Comparison of ENCODE assay signal across 20 mouse cellular contexts in genomic region chr13:55892250-55892649, GRCm38 (mm10). TPM values are rescaled to one million over a fixed set of nuclear protein-coding genes. Genes with fewer than 3 reads are reported as not detected.
"Had no signal": no experiment of that assay in that cellular context is flagged by ENCODE, and none has a peak within 500 bp of the region (broad histone marks: within the 10 kb centered on the region; RNA-seq: fewer than 3 reads in every experiment).

No protein-coding gene starts in this region.

- H3K9me3 ChIP-seq: limb, embryonic 15.5 days; liver, embryonic 13.5 days; midbrain, embryonic 13.5 days had no signal

- H3K4me3 ChIP-seq: layer of hippocampus, adult 2 months; left cerebral cortex, adult 2 months; limb, embryonic 12.5 days; limb, embryonic 15.5 days; liver, embryonic 13.5 days; midbrain, embryonic 13.5 days had no signal

- H3K4me2 ChIP-seq: limb, embryonic 12.5 days; limb, embryonic 15.5 days; liver, embryonic 13.5 days; lung, embryonic 14.5 days; midbrain, embryonic 13.5 days had no signal

- H3K36me3 ChIP-seq: limb, embryonic 12.5 days; limb, embryonic 15.5 days; liver, embryonic 13.5 days; midbrain, embryonic 13.5 days had no signal

- DNase-seq: kidney, adult 2 months; kidney, postnatal 25 days; layer of hippocampus, postnatal 36 days; left cerebral cortex, postnatal 4 days; liver, embryonic 13.5 days; lung, embryonic 14.5 days; lung, postnatal 10 days; lung, postnatal 36 days; thymus, postnatal 25 days had no signal

- H3K27ac ChIP-seq: kidney, postnatal 0 days; layer of hippocampus, adult 2 months; left cerebral cortex, adult 2 months; limb, embryonic 12.5 days; limb, embryonic 15.5 days; liver, embryonic 13.5 days; midbrain, embryonic 13.5 days had no signal

- ATAC-seq: intestine, postnatal 0 days had no signal

- H3K9ac ChIP-seq: limb, embryonic 12.5 days; limb, embryonic 15.5 days; liver, embryonic 13.5 days; lung, embryonic 14.5 days; midbrain, embryonic 13.5 days had no signal

- H3K4me1 ChIP-seq: limb, embryonic 15.5 days; liver, embryonic 13.5 days had no signal

- H3K27me3 ChIP-seq: limb, embryonic 12.5 days; liver, embryonic 13.5 days had no signal

RNA-seq across cellular contexts. Expression of gene Pitx1, which starts 56.3 kb away (rescaled TPM):
- total RNA-seq: layer of hippocampus, adult 2 months; layer of hippocampus, postnatal 10 days; layer of hippocampus, postnatal 36 days; left cerebral cortex, adult 2 months; left cerebral cortex, postnatal 14 days; left cerebral cortex, postnatal 4 days had no signal
- polyA plus RNA-seq: neural tube, embryonic 14.5 days; spleen, adult 2 months had no signal
